Comparison of ENCODE assay signal across 7 mouse cellular contexts in genomic region chr2:62412081-62412821, GRCm38 (mm10). TPM values are rescaled to one million over a fixed set of nuclear protein-coding genes. Genes with fewer than 3 reads are reported as not detected.
DNase-seq lines count a peak whose midpoint lies in the region; ATAC-seq and TF ChIP-seq lines count a peak whose summit lies in the region.

Gene Dpp4 (minus strand): TSS chr2:62412231.

- no peak for TF ChIP-seq CTCF in spleen, adult 2 months (IDR thresholded peaks at IDR 0.05; ENCODE audit: extremely low read depth, insufficient read depth, insufficient read length, insufficient replicate concordance)

- ATAC-seq in limb, embryonic 13.5 days (ENCODE audit: low FRiP score, low read depth), result 0 out of 2 replicates have a peak, but pooled peaks have one; percentile 8
- ATAC-seq in stomach, embryonic 14.5 days (ENCODE audit: insufficient number of reproducible peaks, insufficient read depth, low FRiP score, low read depth), result no peak

- H3K4me1 ChIP-seq in spleen, adult 2 months (ENCODE audit: control insufficient read depth, insufficient read depth, insufficient read length), result peaks cover 17% of the 10 kb centered on the region
- peaks cover 17% of the 10 kb centered on the region for H3K4me1 ChIP-seq in forebrain, embryonic 10.5 days
- H3K4me1 ChIP-seq in limb, embryonic 13.5 days, result peaks cover 17% of the 10 kb centered on the region; the same call in 1 of the 2 replicates
- 0 out of 2 replicates have a peak, but pooled peaks cover 3% of the 10 kb centered on the region for H3K4me1 ChIP-seq in stomach, embryonic 14.5 days (ENCODE audit: control insufficient read depth, insufficient read depth, low read length)

- TF ChIP-seq POLR2A in spleen, adult 2 months (IDR thresholded peaks at IDR 0.05; ENCODE audit: low read depth, low read length), result no peak

- H3K9ac ChIP-seq in limb, embryonic 13.5 days, result peak within 1 kb of the TSS; percentile 60
- no peak within 1 kb of the TSS; the same call in 1 of the 2 replicates for H3K9ac ChIP-seq in stomach, embryonic 14.5 days (replicated peaks; ENCODE audit: low read depth, low read length)

- H3K27me3 ChIP-seq in spleen, adult 2 months (ENCODE audit: control insufficient read depth, insufficient read depth, low read length), result no peaks in the 10 kb centered on the region
- peaks cover 35% of the 10 kb centered on the region for H3K27me3 ChIP-seq in forebrain, embryonic 10.5 days (ENCODE audit: poor library complexity, severe bottlenecking)
- peaks cover 33% of the 10 kb centered on the region for H3K27me3 ChIP-seq in limb, embryonic 13.5 days
- H3K27me3 ChIP-seq in stomach, embryonic 14.5 days (ENCODE audit: control insufficient read depth, insufficient read depth, low read length), result no peaks in the 10 kb centered on the region

- no peak for DNase-seq in spleen, adult 2 months (ENCODE audit: low read depth in 1 of 2, low spot score in 2 of 2)
- DNase-seq in spleen, adult 12 weeks (ENCODE audit: low spot score), result no peak
- DNase-seq in forebrain, embryonic 10.5 days (ENCODE audit: extremely low spot score, low spot score), result no peak
- DNase-seq in left cerebral cortex, postnatal 10 days (ENCODE audit: extremely low spot score in 1 of 2, low spot score in 2 of 2), result no peak
- DNase-seq in layer of hippocampus, adult 8-10 months (ENCODE audit: low spot score in 2 of 2), result no peak

- H3K9me3 ChIP-seq in forebrain, embryonic 10.5 days, result no peaks in the 10 kb centered on the region
- no peaks in the 10 kb centered on the region for H3K9me3 ChIP-seq in limb, embryonic 13.5 days
- H3K9me3 ChIP-seq in stomach, embryonic 14.5 days (ENCODE audit: control insufficient read depth, low read depth, low read length), result no peaks in the 10 kb centered on the region

- peak within 1 kb of the TSS; percentile 89 for H3K27ac ChIP-seq in spleen, adult 2 months (ENCODE audit: insufficient read depth, low read length)
- peak within 1 kb of the TSS; percentile 72 for H3K27ac ChIP-seq in forebrain, embryonic 10.5 days
- no peak within 1 kb of the TSS for H3K27ac ChIP-seq in limb, embryonic 13.5 days
- no peak within 1 kb of the TSS; the same call in 1 of the 2 replicates for H3K27ac ChIP-seq in stomach, embryonic 14.5 days (ENCODE audit: low read length)

- 21% methylated on average over 13 of the region's 13 CpGs for WGBS in spleen, adult 2 months
- 56% methylated on average over 13 of the region's 13 CpGs for WGBS in forebrain, embryonic 10.5 days
- WGBS in limb, embryonic 13.5 days, result 58% methylated on average over 13 of the region's 13 CpGs
- WGBS in stomach, embryonic 14.5 days, result 63% methylated on average over 13 of the region's 13 CpGs

- no peaks in the 10 kb centered on the region for H3K36me3 ChIP-seq in spleen, adult 2 months (ENCODE audit: control insufficient read depth, insufficient read depth, low read length)
- no peaks in the 10 kb centered on the region for H3K36me3 ChIP-seq in forebrain, embryonic 10.5 days (replicated peaks)
- no peaks in the 10 kb centered on the region for H3K36me3 ChIP-seq in limb, embryonic 13.5 days
- no peaks in the 10 kb centered on the region for H3K36me3 ChIP-seq in stomach, embryonic 14.5 days (ENCODE audit: control insufficient read depth, insufficient read depth, low read length)

- H3K4me2 ChIP-seq in limb, embryonic 13.5 days (replicated peaks), result peak within 1 kb of the TSS; percentile 89
- H3K4me2 ChIP-seq in stomach, embryonic 14.5 days (replicated peaks; ENCODE audit: low read depth, low read length), result peak within 1 kb of the TSS; percentile 84

- peak within 1 kb of the TSS; percentile 83 for H3K4me3 ChIP-seq in spleen, adult 2 months (ENCODE audit: extremely low read depth, insufficient read depth, insufficient read length)
- H3K4me3 ChIP-seq in forebrain, embryonic 10.5 days, result peak within 1 kb of the TSS; percentile 57
- H3K4me3 ChIP-seq in limb, embryonic 13.5 days, result peak within 1 kb of the TSS; percentile 49
- H3K4me3 ChIP-seq in stomach, embryonic 14.5 days (ENCODE audit: low read depth, low read length), result peak within 1 kb of the TSS; percentile 42

- intact Hi-C loops in left cerebral cortex, postnatal 10 days (cut with DNase I), result no loop called here

RNA-seq across cellular contexts. Expression of gene Dpp4, which starts in this region (rescaled TPM):
- 10.1 and 11.4 TPM in 2 replicates for polyA plus RNA-seq in spleen, adult 2 months (2012; rRNA removed)
- 0.25 and 0.42 TPM in 2 replicates for polyA plus RNA-seq in forebrain, embryonic 10.5 days (2016; fragmentation: Nextera tagmentation; extraction: Ambion mirVana)
- 0.67 and 1.3 TPM in 2 replicates for polyA plus RNA-seq in limb, embryonic 13.5 days (2015; fragmentation: Nextera tagmentation; extraction: Ambion mirVana)
- polyA plus RNA-seq in stomach, embryonic 14.5 days (2014; fragmentation: Nextera tagmentation; extraction: Ambion mirVana), result 15.9 and 19.0 TPM in 2 replicates
- total RNA-seq in left cerebral cortex, postnatal 10 days (2021), result 1 to 10 TPM; 2.9 to 5.5 TPM
- total RNA-seq in layer of hippocampus, adult 8-10 months (2022), result 1 to 10 TPM; 1.0 to 2.3 (median 1.9) TPM

Comparison
In these comparisons a context has a peak if more than half of its experiments do, and no peak if none do; other contexts are left out.
1. H3K27ac ChIP-seq: peak in spleen, adult 2 months (single experiment) and forebrain, embryonic 10.5 days (single experiment); none in limb, embryonic 13.5 days (single experiment) and stomach, embryonic 14.5 days (single experiment).
2. Peak in every context shown above with its lines, with median percentiles within 50 percentile points of each other: H3K4me3 ChIP-seq.